ENCODE assay signal across 12 mouse cellular contexts in the genomic region with DNA sequence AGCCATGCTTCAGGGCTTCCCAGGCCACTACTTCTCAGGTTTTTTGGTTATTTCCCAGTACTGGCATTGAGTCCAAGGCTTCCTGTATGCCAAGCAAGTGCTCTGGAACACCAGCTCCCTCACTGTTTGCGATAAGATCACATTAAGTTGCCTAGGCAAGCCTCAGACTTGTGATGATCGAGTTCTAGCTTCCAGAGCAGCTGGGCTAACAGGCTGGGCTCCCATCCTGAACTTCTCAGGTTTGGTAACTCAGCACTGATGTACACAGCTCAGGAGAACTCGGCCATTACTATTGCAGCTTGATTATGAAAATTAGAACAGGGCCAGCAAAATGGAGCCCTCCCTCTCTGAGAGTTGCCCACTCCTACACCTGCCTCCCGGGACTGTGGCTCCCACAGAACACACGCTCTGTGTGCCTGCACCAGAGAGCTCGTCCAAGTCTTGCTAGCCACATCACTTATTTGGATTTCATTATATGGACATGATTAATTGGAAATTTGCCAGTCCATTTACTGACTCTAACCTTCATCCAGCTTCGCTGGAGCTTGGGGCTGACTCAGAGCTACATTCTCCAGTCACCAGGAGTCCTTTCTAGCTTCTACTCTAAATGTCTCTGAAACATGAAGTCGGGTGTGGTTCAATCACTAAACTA. TPM values are rescaled to one million over a fixed set of nuclear protein-coding genes. Genes with fewer than 3 reads are reported as not detected.
DNase-seq lines count a peak whose midpoint lies in the region; ATAC-seq and TF ChIP-seq lines count a peak whose summit lies in the region.
"Had no signal": no experiment of that assay in that cellular context is flagged by ENCODE, and none has a peak within 500 bp of the region (broad histone marks: within the 10 kb centered on the region; RNA-seq: fewer than 3 reads in every experiment).

No protein-coding gene starts in this region.

- ATAC-seq in midbrain, embryonic 11.5 days (ENCODE audit: low FRiP score): no peak
- no peak for ATAC-seq in midbrain, postnatal 0 days (ENCODE audit: low FRiP score)
- ATAC-seq in stomach, postnatal 0 days (ENCODE audit: low FRiP score, low TSS enrichment): 0 out of 2 replicates have a peak, but pooled peaks have one; percentile 10

- peak overlapping the region; percentile 29 for H3K4me3 ChIP-seq in gastrocnemius, adult 2 months
- no peak overlapping the region for H3K4me3 ChIP-seq in midbrain, embryonic 11.5 days (ENCODE audit: low read depth, low read length)
- no peak overlapping the region for H3K4me3 ChIP-seq in midbrain, postnatal 0 days (ENCODE audit: low read depth, low read length)
- H3K4me3 ChIP-seq in stomach, postnatal 0 days (ENCODE audit: low read depth, low read length): no peak overlapping the region
- H3K4me3 ChIP-seq: embryonic facial prominence, embryonic 13.5 days had no signal

- TF ChIP-seq CTCF in gastrocnemius, adult 2 months (IDR thresholded peaks at IDR 0.05): no peak
- no peak for TF ChIP-seq CTCF in midbrain, postnatal 0 days (IDR thresholded peaks at IDR 0.05)
- no peak for TF ChIP-seq CTCF in brain, embryonic 14.5 days (IDR thresholded peaks at IDR 0.05; ENCODE audit: borderline replicate concordance, extremely low read depth, insufficient read depth, insufficient read length)
- TF ChIP-seq CTCF in stomach, postnatal 0 days (IDR thresholded peaks at IDR 0.05; ENCODE audit: low read depth): no peak

- peak; percentile 31 for DNase-seq in gastrocnemius, adult 2 months
- DNase-seq in gastrocnemius, adult 8-10 months (ENCODE audit: low spot score in 2 of 2): no peak
- peak; percentile 77 for DNase-seq in midbrain, embryonic 11.5 days (ENCODE audit: low spot score, missing footprints)
- DNase-seq in midbrain, postnatal 0 days (ENCODE audit: low spot score): no peak
- peak; percentile 34 for DNase-seq in brain, embryonic 14.5 days (ENCODE audit: low read depth)
- no peak for DNase-seq in stomach, postnatal 0 days (ENCODE audit: low spot score)
- DNase-seq in layer of hippocampus, postnatal 36 days: no peak
- DNase-seq: cerebellum, adult 9-10 months; heart, postnatal 14 days; kidney, adult 9 months; thymus, postnatal 4 days had no signal

- no peak overlapping the region for H3K4me2 ChIP-seq in midbrain, embryonic 11.5 days
- H3K4me2 ChIP-seq in midbrain, postnatal 0 days (ENCODE audit: low read depth, low read length, poor library complexity, severe bottlenecking): no peak overlapping the region
- H3K4me2 ChIP-seq in stomach, postnatal 0 days (replicated peaks; ENCODE audit: low read depth): no peak overlapping the region
- H3K4me2 ChIP-seq: embryonic facial prominence, embryonic 13.5 days had no signal

- no peaks in the 10 kb centered on the region for H3K4me1 ChIP-seq in midbrain, embryonic 11.5 days (ENCODE audit: control insufficient read depth, insufficient read depth, low read length)
- H3K4me1 ChIP-seq in midbrain, postnatal 0 days (ENCODE audit: insufficient read depth, low read length): peaks cover 3% of the 10 kb centered on the region; the same call in 1 of the 2 replicates
- H3K4me1 ChIP-seq in stomach, postnatal 0 days (replicated peaks; ENCODE audit: control insufficient read depth, insufficient read depth): no peaks in the 10 kb centered on the region

- peak overlapping the region; percentile 71 for H3K27ac ChIP-seq in gastrocnemius, adult 2 months
- H3K27ac ChIP-seq in midbrain, embryonic 11.5 days (ENCODE audit: low read depth, low read length): no peak overlapping the region
- no peak overlapping the region for H3K27ac ChIP-seq in midbrain, postnatal 0 days (ENCODE audit: low read depth, low read length)
- no peak overlapping the region for H3K27ac ChIP-seq in stomach, postnatal 0 days (replicated peaks)
- H3K27ac ChIP-seq: embryonic facial prominence, embryonic 13.5 days had no signal

- intact Hi-C loops in gastrocnemius, adult 2 months (cut with DNase I): loop anchor here (5.0 kb wide), 1 partner anchor 36 kb away; no protein-coding TSS in a partner anchor

- H3K9ac ChIP-seq in midbrain, embryonic 11.5 days (ENCODE audit: low read length): no peak overlapping the region
- H3K9ac ChIP-seq in midbrain, postnatal 0 days (replicated peaks; ENCODE audit: low read length, poor library complexity, severe bottlenecking): no peak overlapping the region
- H3K9ac ChIP-seq in stomach, postnatal 0 days (ENCODE audit: low read length): no peak overlapping the region
- H3K9ac ChIP-seq: embryonic facial prominence, embryonic 13.5 days had no signal

- no peaks in the 10 kb centered on the region for H3K27me3 ChIP-seq in midbrain, embryonic 11.5 days (ENCODE audit: control insufficient read depth, insufficient read depth, low read length)
- H3K27me3 ChIP-seq in midbrain, postnatal 0 days (ENCODE audit: insufficient read depth, low read length): no peaks in the 10 kb centered on the region
- no peaks in the 10 kb centered on the region for H3K27me3 ChIP-seq in stomach, postnatal 0 days (ENCODE audit: control insufficient read depth, insufficient read depth, low read length)
- H3K27me3 ChIP-seq: embryonic facial prominence, embryonic 13.5 days had no signal

- no peaks in the 10 kb centered on the region for H3K9me3 ChIP-seq in midbrain, embryonic 11.5 days (ENCODE audit: control insufficient read depth, low read length)
- H3K9me3 ChIP-seq in midbrain, postnatal 0 days (ENCODE audit: low read length): no peaks in the 10 kb centered on the region
- no peaks in the 10 kb centered on the region for H3K9me3 ChIP-seq in stomach, postnatal 0 days (ENCODE audit: control insufficient read depth, low read length)
- H3K9me3 ChIP-seq: embryonic facial prominence, embryonic 13.5 days had no signal

- 77% methylated on average over 8 of the region's 8 CpGs for WGBS in midbrain, embryonic 11.5 days
- WGBS in midbrain, postnatal 0 days: 75% methylated on average over 8 of the region's 8 CpGs
- 54% methylated on average over 8 of the region's 8 CpGs for WGBS in stomach, postnatal 0 days

- no peak for TF ChIP-seq EP300 in stomach, postnatal 0 days (optimal IDR thresholded peaks at IDR 0.05)

- no peaks in the 10 kb centered on the region for H3K36me3 ChIP-seq in midbrain, embryonic 11.5 days (ENCODE audit: control insufficient read depth, insufficient read depth, low read length)
- H3K36me3 ChIP-seq in midbrain, postnatal 0 days (ENCODE audit: insufficient read depth, low read length): no peaks in the 10 kb centered on the region
- H3K36me3 ChIP-seq in stomach, postnatal 0 days (ENCODE audit: control insufficient read depth, insufficient read depth, low read length): no peaks in the 10 kb centered on the region
- H3K36me3 ChIP-seq: embryonic facial prominence, embryonic 13.5 days had no signal

- no peak for TF ChIP-seq POLR2A in brain, embryonic 14.5 days (IDR thresholded peaks at IDR 0.05; ENCODE audit: borderline replicate concordance, extremely low read depth, insufficient read depth, insufficient read length, poor library complexity, severe bottlenecking)

RNA-seq across cellular contexts. Expression of a gene that starts 14.5 kb away (rescaled TPM):
- total RNA-seq in gastrocnemius, adult 2 months (2021): 10 to 100 TPM; 12.6 to 14.9 TPM
- total RNA-seq in gastrocnemius, adult 8-10 months (2022): 10 to 100 TPM; 13.0 to 18.4 (median 16.1) TPM
- polyA plus RNA-seq in midbrain, embryonic 11.5 days (2014; fragmentation: Nextera tagmentation; extraction: Ambion mirVana): 2.9 and 3.5 TPM in 2 replicates
- total RNA-seq in midbrain, postnatal 0 days (2014; rRNA removed): 32.8 and 49.4 TPM in 2 replicates
- 5.7 and 6.5 TPM in 2 replicates for polyA plus RNA-seq in midbrain, postnatal 0 days (2015; fragmentation: Nextera tagmentation; extraction: Ambion mirVana)
- 19.3 and 19.6 TPM in 2 replicates for polyA plus RNA-seq in brain, embryonic 14.5 days (2012; rRNA removed)
- 4.5 and 5.2 TPM in 2 replicates for polyA plus RNA-seq in stomach, postnatal 0 days (2015; fragmentation: Nextera tagmentation; extraction: Ambion mirVana)
- total RNA-seq in layer of hippocampus, postnatal 36 days (2021): 10 to 100 TPM; 23.0 to 23.6 TPM

Comparison
In these comparisons a context has a peak if more than half of its experiments do, and no peak if none do; other contexts are left out.
1. DNase-seq: peak in gastrocnemius, adult 2 months (single experiment), midbrain, embryonic 11.5 days (single experiment) and brain, embryonic 14.5 days (single experiment); none in gastrocnemius, adult 8-10 months (0 of 2), midbrain, postnatal 0 days (single experiment), stomach, postnatal 0 days (single experiment) and layer of hippocampus, postnatal 36 days (0 of 2).